Mouse (Mus musculus) E14TG2a.4 (cell line): ENCODE data around the gene Hps6.
A peak's percentile ranks its signal among the peaks of the same experiment; 100 is the strongest.

Source experiments
- H3K27me3 ChIP-seq: 2 replicates; pipeline ENCODE4 v1.6.1; 2014; ENCODE audit warnings: low read length, control low read depth; ENCODE audit not compliant: insufficient read depth
- H3K36me3 ChIP-seq: 2 replicates; pipeline ENCODE4 v1.6.1; 2014; ENCODE audit warnings: low read length, control low read depth; ENCODE audit not compliant: insufficient read depth
- H3K4me1 ChIP-seq: replicated peaks from 2 replicates; pipeline ENCODE4 v1.6.1; 2014; ENCODE audit warnings: low read depth, low read length, control low read depth
- H3K4me3 ChIP-seq: replicated peaks from 2 replicates; pipeline ENCODE4 v1.5.1; 2014; ENCODE audit warnings: mild to moderate bottlenecking, low read length
- H3K9me3 ChIP-seq: 2 replicates; pipeline ENCODE4 v1.6.1; 2014; ENCODE audit warnings: low read length, control low read depth
- CTCF ChIP-seq: conservative IDR thresholded peaks from 2 replicates; pipeline ENCODE4 v1.5.1; 2014; ENCODE audit warnings: low read length
- NANOG ChIP-seq: IDR thresholded peaks from 2 replicates; pipeline ENCODE4 v1.6.1; 2014; ENCODE audit warnings: borderline replicate concordance, low read length, mixed read lengths
- POU5F1 ChIP-seq: IDR thresholded peaks from 2 replicates; pipeline ENCODE4 v1.6.1; 2014; ENCODE audit warnings: low read length, borderline replicate concordance

The Hps6 gene

GRCm38 (mm10) chr19:46035971-46036370 is 32.7 kb downstream of the Hps6 start:
- Histone ChIP-seq H3K4me3 (peak overlapping the region; percentile 90), H3K36me3 (peaks cover 57% of the 10 kb centered on the region), H3K27me3 (no peaks in the 10 kb centered on the region), H3K4me1 (peaks cover 92% of the 10 kb centered on the region), H3K9me3 (no peaks in the 10 kb centered on the region)
- TF ChIP-seq POU5F1 (no peak), NANOG (no peak), CTCF (no peak)

DNA sequence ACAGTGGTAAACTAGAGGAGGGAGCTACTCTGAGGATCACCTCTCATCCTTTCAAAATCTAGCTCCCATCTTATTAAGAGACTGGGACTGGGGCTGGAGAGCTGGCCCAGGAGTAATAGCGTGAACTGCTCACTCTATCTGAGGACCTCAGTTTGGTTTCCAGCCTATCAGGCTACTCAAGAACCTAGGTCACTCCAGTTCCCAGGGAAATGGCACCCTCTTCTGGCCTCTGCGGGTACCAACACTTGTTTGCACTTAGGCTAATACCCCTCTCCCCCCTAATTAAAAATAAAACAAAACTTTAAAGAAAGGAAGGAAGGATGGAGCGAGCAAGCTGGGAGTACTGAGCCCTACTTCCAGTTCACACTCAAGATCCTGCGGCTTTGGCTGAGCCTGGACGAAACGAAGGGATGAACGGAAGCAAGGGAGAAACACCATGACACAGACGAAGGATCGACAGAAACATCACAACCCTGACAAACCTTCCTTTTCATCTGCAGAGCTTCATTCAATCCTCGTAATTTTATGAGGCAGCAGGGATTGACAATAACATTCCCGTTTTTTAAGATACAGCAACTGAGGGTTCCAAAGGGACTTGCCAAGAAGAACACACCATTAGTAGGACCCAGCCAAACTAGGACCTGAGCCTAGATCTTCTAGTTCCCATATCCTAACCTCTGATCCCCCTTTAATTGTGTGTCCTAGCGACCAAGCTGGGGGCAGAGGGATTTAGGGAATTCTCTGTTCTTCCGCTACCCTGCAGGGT is 33.4 kb downstream of the Hps6 start:
- peaks cover 57% of the 10 kb centered on the region for H3K36me3 ChIP-seq
- peaks cover 92% of the 10 kb centered on the region for H3K4me1 ChIP-seq
- peak overlapping the region; percentile 90 for H3K4me3 ChIP-seq
- H3K9me3 ChIP-seq: no peaks in the 10 kb centered on the region
- TF ChIP-seq NANOG (no peak), POU5F1 (no peak), CTCF (peak; percentile 64)
- no peaks in the 10 kb centered on the region for H3K27me3 ChIP-seq

GRCm38 (mm10) chr19:46037243-46037924 is 34.1 kb downstream of the Hps6 start:
- H3K4me3 ChIP-seq: peak overlapping the region; percentile 90
- peaks cover 91% of the 10 kb centered on the region for H3K4me1 ChIP-seq

GRCm38 (mm10) chr19:46037925-46038850 is 34.9 kb downstream of the Hps6 start:
- Histone ChIP-seq H3K27me3 (no peaks in the 10 kb centered on the region), H3K4me3 (peak overlapping the region; percentile 90), H3K9me3 (no peaks in the 10 kb centered on the region), H3K4me1 (peaks cover 91% of the 10 kb centered on the region), H3K36me3 (peaks cover 43% of the 10 kb centered on the region)
- TF ChIP-seq CTCF (no peak), POU5F1 (no peak), NANOG (no peak)

More at GRCm38 (mm10) chr19:46037243-46037924, 34.1 kb downstream of the Hps6 start:
- no peaks in the 10 kb centered on the region for H3K27me3 ChIP-seq
- H3K9me3 ChIP-seq: no peaks in the 10 kb centered on the region
- H3K36me3 ChIP-seq: peaks cover 51% of the 10 kb centered on the region
- TF ChIP-seq NANOG (peak; percentile 63; the same call in 1 of the 2 replicates), POU5F1 (no peak), CTCF (no peak)

GRCm38 (mm10) chr19:46038851-46039260 is 35.5 kb downstream of the Hps6 start:
- H3K4me1 ChIP-seq: peaks cover 91% of the 10 kb centered on the region
- H3K36me3 ChIP-seq: peaks cover 36% of the 10 kb centered on the region
- H3K27me3 ChIP-seq: no peaks in the 10 kb centered on the region
- TF ChIP-seq CTCF (no peak), POU5F1 (no peak), NANOG (no peak)
- H3K9me3 ChIP-seq: no peaks in the 10 kb centered on the region
- peak overlapping the region; percentile 90 for H3K4me3 ChIP-seq

DNA sequence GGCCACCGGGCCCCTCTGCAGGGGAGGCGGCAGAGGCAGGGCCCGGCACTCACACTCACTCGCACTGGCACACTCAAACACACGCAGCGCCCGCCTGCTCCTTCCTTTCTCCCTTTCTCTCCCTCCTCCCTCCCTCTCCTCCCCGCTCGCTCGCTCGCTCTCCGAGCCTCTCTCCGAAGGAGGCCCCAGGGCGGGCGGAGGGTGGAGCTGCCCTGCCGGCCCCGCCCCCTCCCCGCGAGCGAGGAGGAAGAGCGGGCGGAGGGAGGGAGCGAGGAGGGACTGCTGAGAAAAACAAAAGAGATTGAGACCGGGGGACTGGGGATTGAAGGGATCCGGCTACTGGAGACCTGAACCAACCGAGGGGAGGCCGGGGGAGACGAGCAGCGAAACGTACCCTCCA is 36.2 kb downstream of the Hps6 start:
- peaks cover 89% of the 10 kb centered on the region for H3K4me1 ChIP-seq
- no peaks in the 10 kb centered on the region for H3K27me3 ChIP-seq
- peak overlapping the region; percentile 90 for H3K4me3 ChIP-seq
- H3K9me3 ChIP-seq: no peaks in the 10 kb centered on the region
- H3K36me3 ChIP-seq: peaks cover 30% of the 10 kb centered on the region
- TF ChIP-seq CTCF: no peak
- no peak for TF ChIP-seq NANOG
- no peak for TF ChIP-seq POU5F1

DNA sequence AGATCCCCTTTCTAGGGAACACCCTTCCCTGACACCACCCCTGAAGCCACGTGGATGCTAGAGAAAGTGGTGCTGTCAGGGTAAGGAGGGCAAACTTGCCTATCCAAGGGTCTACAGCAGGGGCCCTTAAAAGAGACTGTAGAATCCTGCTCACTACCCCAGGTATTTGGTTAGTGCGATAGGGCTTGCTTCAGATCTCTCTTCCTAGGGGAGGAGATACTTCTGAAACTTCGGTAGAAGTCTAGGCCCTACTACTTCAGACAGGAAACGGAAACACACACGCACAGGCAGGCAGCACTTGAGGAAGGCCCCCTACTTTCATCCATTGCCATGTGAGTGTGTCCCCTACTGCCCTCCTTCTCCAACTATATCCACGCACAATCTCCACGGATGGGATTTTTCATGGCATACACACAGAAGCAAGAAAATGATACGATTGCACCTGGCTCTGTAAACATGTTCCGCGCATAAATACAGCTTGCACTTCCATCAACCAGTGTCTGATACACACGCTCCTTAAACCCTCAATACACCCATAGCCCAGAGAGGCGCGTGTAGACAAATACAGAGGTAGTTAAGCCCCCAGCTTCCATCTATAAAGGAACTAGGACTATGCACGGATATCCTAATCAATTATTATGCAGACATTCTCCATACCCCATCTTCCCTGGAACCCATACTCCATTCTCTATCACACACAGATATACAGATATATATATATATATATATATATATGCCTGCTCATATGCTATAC is 37.0 kb downstream of the Hps6 start:
- no peaks in the 10 kb centered on the region for H3K27me3 ChIP-seq
- H3K4me3 ChIP-seq: peak overlapping the region; percentile 90
- no peaks in the 10 kb centered on the region for H3K9me3 ChIP-seq
- H3K4me1 ChIP-seq: peaks cover 81% of the 10 kb centered on the region
- TF ChIP-seq POU5F1 (no peak), CTCF (no peak), NANOG (no peak)
- H3K36me3 ChIP-seq: peaks cover 22% of the 10 kb centered on the region
